Mouse (Mus musculus) embryonic facial prominence, embryonic 13.5 days (tissue): ENCODE measurements at regions not wholly inside any gene's neighbourhood (a gene's known extent, or its start where the extent isn't known, plus 50 kb on each side); places are given as distances from the start of the nearest gene placed in this dataset.
A peak's percentile ranks its signal among the peaks of the same experiment; 100 is the strongest.

Experiments used
- ATAC-seq: fragments of 200-750 bp; cut with Nextera tagmentation; 2 replicates; pipeline ENCODE4 v1.8.0; 2017; ENCODE audit warnings: low read depth; ENCODE audit not compliant: insufficient number of reproducible peaks, insufficient read depth, low FRiP score, low TSS enrichment
- H3K27ac ChIP-seq: fragments of 300-500 bp; sonication (generic); 2 replicates; pipeline ENCODE4 v1.5.1; 2015; ENCODE audit warnings: moderate library complexity, mild to moderate bottlenecking, inconsistent platforms
- H3K27me3 ChIP-seq: fragments of 300-500 bp; sonication (generic); 2 replicates; pipeline ENCODE4 v1.6.1; 2015; ENCODE audit warnings: mild to moderate bottlenecking, inconsistent platforms
- H3K36me3 ChIP-seq: fragments of 300-500 bp; sonication (generic); 2 replicates; pipeline ENCODE4 v1.6.1; 2015; ENCODE audit warnings: mild to moderate bottlenecking, inconsistent platforms
- H3K4me1 ChIP-seq: fragments of 300-500 bp; sonication (generic); 2 replicates; pipeline ENCODE4 v1.6.1; 2015; ENCODE audit warnings: inconsistent platforms
- H3K4me2 ChIP-seq: fragments of 300-500 bp; sonication (generic); 2 replicates; pipeline ENCODE4 v1.6.1; 2015; ENCODE audit warnings: moderate library complexity, mild to moderate bottlenecking, inconsistent platforms
- H3K4me3 ChIP-seq: fragments of 300-500 bp; sonication (generic); 2 replicates; pipeline ENCODE4 v1.5.1; 2015; ENCODE audit warnings: mild to moderate bottlenecking, inconsistent platforms
- H3K9ac ChIP-seq: fragments of 300-500 bp; sonication (generic); 2 replicates; pipeline ENCODE4 v1.6.1; 2015; ENCODE audit warnings: mild to moderate bottlenecking, inconsistent platforms
- H3K9me3 ChIP-seq: fragments of 300-500 bp; sonication (generic); 2 replicates; pipeline ENCODE4 v1.6.1; 2016; ENCODE audit warnings: inconsistent platforms
- WGBS: fragments of 180-500 bp; shearing (Covaris S2); methylation state at CpG from one replicate; pipeline ENCODE4 v1.1.7; 2015; ENCODE audit warnings: mixed read lengths; 5-methylcytosine and 5-hydroxymethylcytosine counted together

GRCm38 (mm10) chr9:63063525-63063924 lies 75.8 kb upstream of the Pias1 start:
- peaks cover 8% of the 10 kb centered on the region; the same call in 1 of the 2 replicates for H3K9me3 ChIP-seq
- H3K9ac ChIP-seq, result no peak overlapping the region
- H3K4me2 ChIP-seq, result no peak overlapping the region
- H3K36me3 ChIP-seq, result no peaks in the 10 kb centered on the region
- ATAC-seq, result no peak
- no peaks in the 10 kb centered on the region for H3K27me3 ChIP-seq
- peaks cover 20% of the 10 kb centered on the region for H3K4me1 ChIP-seq
- no peak overlapping the region for H3K27ac ChIP-seq
- 95% methylated on average over 2 of the region's 2 CpGs for WGBS
- H3K4me3 ChIP-seq, result no peak overlapping the region

GRCm38 (mm10) chr9:63060740-63061139 lies 73.0 kb upstream of the Pias1 start:
- no peak for ATAC-seq
- Histone ChIP-seq H3K27me3 (no peaks in the 10 kb centered on the region), H3K4me3 (no peak overlapping the region), H3K27ac (no peak overlapping the region), H3K4me2 (no peak overlapping the region), H3K9ac (no peak overlapping the region), H3K9me3 (peaks cover 8% of the 10 kb centered on the region; the same call in 1 of the 2 replicates), H3K36me3 (no peaks in the 10 kb centered on the region), H3K4me1 (peaks cover 24% of the 10 kb centered on the region)
- 96% methylated on average over 5 of the region's 5 CpGs for WGBS

- Histone ChIP-seq H3K27me3 (no peaks in the 10 kb centered on the region), H3K4me3 (peak overlapping the region; percentile 9; the same call in 1 of the 2 replicates), H3K4me1 (peaks cover 27% of the 10 kb centered on the region), H3K36me3 (no peaks in the 10 kb centered on the region), H3K27ac (peak overlapping the region; percentile 34), H3K4me2 (peak overlapping the region; percentile 50), H3K9ac (peak overlapping the region; percentile 1; the same call in 1 of the 2 replicates), H3K9me3 (peaks cover 8% of the 10 kb centered on the region; the same call in 1 of the 2 replicates)
- peak; percentile 82; the same call in 1 of the 2 replicates for ATAC-seq
- WGBS, result 1% methylated on average over 10 of the region's 10 CpGs
These were observed 71.6 kb upstream of the Pias1 start for GRCm38 (mm10) chr9:63059234-63059842.

GRCm38 (mm10) chr9:63058506-63059233 lies 70.9 kb upstream of the Pias1 start:
- 32% methylated on average over 16 of the region's 16 CpGs for WGBS
- Histone ChIP-seq H3K27ac (peak overlapping the region; percentile 34), H3K9me3 (peaks cover 8% of the 10 kb centered on the region; the same call in 1 of the 2 replicates), H3K9ac (peak overlapping the region; percentile 1; the same call in 1 of the 2 replicates), H3K27me3 (no peaks in the 10 kb centered on the region), H3K4me2 (peak overlapping the region; percentile 50), H3K36me3 (no peaks in the 10 kb centered on the region), H3K4me1 (peaks cover 27% of the 10 kb centered on the region), H3K4me3 (peak overlapping the region; percentile 9; the same call in 1 of the 2 replicates)
- ATAC-seq, result no peak

GRCm38 (mm10) chr9:63056695-63057349 lies 69.1 kb upstream of the Pias1 start:
- Histone ChIP-seq H3K4me3 (no peak overlapping the region), H3K9ac (no peak overlapping the region), H3K36me3 (no peaks in the 10 kb centered on the region), H3K4me2 (no peak overlapping the region), H3K27ac (no peak overlapping the region), H3K9me3 (no peaks in the 10 kb centered on the region), H3K27me3 (no peaks in the 10 kb centered on the region), H3K4me1 (peaks cover 32% of the 10 kb centered on the region)
- ATAC-seq, result no peak
- 73% methylated on average over 9 of the region's 9 CpGs for WGBS

GRCm38 (mm10) chr9:63052181-63052580 lies 64.5 kb upstream of the Pias1 start:
- peak overlapping the region; percentile 74 for H3K27ac ChIP-seq
- no peaks in the 10 kb centered on the region for H3K9me3 ChIP-seq
- H3K4me2 ChIP-seq, result 0 out of 2 replicates have a peak overlapping the region, but pooled peaks have one; percentile 7
- ATAC-seq, result no peak
- H3K4me3 ChIP-seq, result no peak overlapping the region
- 51% methylated on average over 4 of the region's 4 CpGs for WGBS
- no peaks in the 10 kb centered on the region for H3K27me3 ChIP-seq
- H3K36me3 ChIP-seq, result no peaks in the 10 kb centered on the region
- H3K4me1 ChIP-seq, result peaks cover 17% of the 10 kb centered on the region
- H3K9ac ChIP-seq, result no peak overlapping the region

- no peak overlapping the region for H3K4me3 ChIP-seq
- ATAC-seq, result no peak
- no peak overlapping the region for H3K9ac ChIP-seq
- H3K9me3 ChIP-seq, result no peaks in the 10 kb centered on the region
- H3K4me2 ChIP-seq, result 0 out of 2 replicates have a peak overlapping the region, but pooled peaks have one; percentile 7
- peak overlapping the region; percentile 74 for H3K27ac ChIP-seq
- WGBS, result 29% methylated on average over 4 of the region's 4 CpGs
- H3K27me3 ChIP-seq, result no peaks in the 10 kb centered on the region
- peaks cover 17% of the 10 kb centered on the region for H3K4me1 ChIP-seq
- H3K36me3 ChIP-seq, result no peaks in the 10 kb centered on the region
These were observed 63.9 kb upstream of the Pias1 start for GRCm38 (mm10) chr9:63051631-63052030.

- Histone ChIP-seq H3K9ac (no peak overlapping the region), H3K36me3 (no peaks in the 10 kb centered on the region), H3K9me3 (no peaks in the 10 kb centered on the region), H3K4me1 (peaks cover 12% of the 10 kb centered on the region), H3K27me3 (no peaks in the 10 kb centered on the region), H3K4me2 (no peak overlapping the region), H3K27ac (no peak overlapping the region), H3K4me3 (no peak overlapping the region)
- 82% methylated on average over 5 of the region's 5 CpGs for WGBS
- no peak for ATAC-seq
These were observed 61.6 kb upstream of the Pias1 start for GRCm38 (mm10) chr9:63049290-63049689.

- no peak overlapping the region for H3K4me2 ChIP-seq
- peaks cover 21% of the 10 kb centered on the region for H3K4me1 ChIP-seq
- WGBS, result 83% methylated on average over 3 of the region's 3 CpGs
- ATAC-seq, result no peak
- H3K4me3 ChIP-seq, result no peak overlapping the region
- no peaks in the 10 kb centered on the region for H3K27me3 ChIP-seq
- no peaks in the 10 kb centered on the region for H3K9me3 ChIP-seq
- H3K27ac ChIP-seq, result no peak overlapping the region
- no peaks in the 10 kb centered on the region for H3K36me3 ChIP-seq
- H3K9ac ChIP-seq, result no peak overlapping the region
These were observed 59.3 kb upstream of the Pias1 start for GRCm38 (mm10) chr9:63046981-63047380.

- H3K27me3 ChIP-seq, result no peaks in the 10 kb centered on the region
- WGBS, result 89% methylated on average over 4 of the region's 4 CpGs
- H3K4me2 ChIP-seq, result no peak overlapping the region
- H3K4me3 ChIP-seq, result no peak overlapping the region
- no peak overlapping the region for H3K27ac ChIP-seq
- no peak overlapping the region for H3K9ac ChIP-seq
- no peaks in the 10 kb centered on the region for H3K36me3 ChIP-seq
- ATAC-seq, result no peak
- H3K4me1 ChIP-seq, result peaks cover 17% of the 10 kb centered on the region; the same call in 1 of the 2 replicates
- H3K9me3 ChIP-seq, result no peaks in the 10 kb centered on the region
These were observed 57.8 kb upstream of the Pias1 start for GRCm38 (mm10) chr9:63045531-63045930.

GRCm38 (mm10) chr9:63043304-63043703 lies 55.6 kb upstream of the Pias1 start:
- WGBS, result 26% methylated on average over 3 of the region's 3 CpGs
- H3K4me2 ChIP-seq, result no peak overlapping the region
- H3K4me1 ChIP-seq, result peaks cover 14% of the 10 kb centered on the region; the same call in 1 of the 2 replicates
- no peak overlapping the region for H3K9ac ChIP-seq
- ATAC-seq, result no peak
- H3K9me3 ChIP-seq, result no peaks in the 10 kb centered on the region
- H3K27ac ChIP-seq, result no peak overlapping the region
- H3K27me3 ChIP-seq, result no peaks in the 10 kb centered on the region
- no peaks in the 10 kb centered on the region for H3K36me3 ChIP-seq
- no peak overlapping the region for H3K4me3 ChIP-seq
